Mouse (Mus musculus): ENCODE data around the gene Tbc1d5. TPM values are rescaled to one million over a fixed set of nuclear protein-coding genes. Genes with fewer than 3 reads are reported as not detected.

Tbc1d5 gene
- polyA plus RNA-seq, 1 experiment from 2014 or later, result 8.6 TPM

- H3K4me3 ChIP-seq, result no peak overlapping the region
- no peak for ATAC-seq (replicated peaks)
- no peaks in the 10 kb centered on the region for H3K36me3 ChIP-seq (replicated peaks)
- no peak overlapping the region for H3K9ac ChIP-seq
- H3K9me3 ChIP-seq, result no peaks in the 10 kb centered on the region
- H3K4me2 ChIP-seq, result no peak overlapping the region
- no peaks in the 10 kb centered on the region for H3K27me3 ChIP-seq (replicated peaks)
- WGBS, result 82% methylated on average over 10 of the region's 10 CpGs
- no peaks in the 10 kb centered on the region for H3K4me1 ChIP-seq
- no peak overlapping the region for H3K27ac ChIP-seq
These were observed 491.5 kb downstream of the Tbc1d5 start for GRCm38 (mm10) chr17:50687670-50688069.

- ATAC-seq (replicated peaks), result no peak
- H3K27ac ChIP-seq, result no peak overlapping the region
- no peak overlapping the region for H3K9ac ChIP-seq
- H3K4me3 ChIP-seq, result no peak overlapping the region
- H3K9me3 ChIP-seq, result no peaks in the 10 kb centered on the region
- no peak overlapping the region for H3K4me2 ChIP-seq
- H3K27me3 ChIP-seq (replicated peaks), result no peaks in the 10 kb centered on the region
- WGBS, result 65% methylated on average over 7 of the region's 7 CpGs
- no peaks in the 10 kb centered on the region for H3K36me3 ChIP-seq (replicated peaks)
- H3K4me1 ChIP-seq, result no peaks in the 10 kb centered on the region
These were observed 494.0 kb downstream of the Tbc1d5 start for GRCm38 (mm10) chr17:50684960-50685645.
